Mouse (Mus musculus) MEL (cell line): ENCODE measurements at regions not wholly inside any gene's neighbourhood (a gene's known extent, or its start where the extent isn't known, plus 50 kb on each side); places are given as distances from the start of the nearest gene placed in this dataset.
A peak's percentile ranks its signal among the peaks of the same experiment; 100 is the strongest.

Experiments used
- DNase-seq: peaks from one replicate; pipeline ENCODE4 v3.0.0; 2011; ENCODE audit warnings: low read depth, low spot score
- H3K27ac ChIP-seq: 2 replicates; pipeline ENCODE4 v1.5.1; 2012; ENCODE audit warnings: low read depth, mild to moderate bottlenecking, control low read depth, low read length, moderate library complexity; ENCODE audit not compliant: control insufficient read depth
- H3K27me3 ChIP-seq, 2 experiments: fragments of 150-350 bp in 1 of 2; sonication (generic) in 1 of 2; 2 replicates each; pipeline ENCODE4 v1.6.1; 2012; ENCODE audit warnings: low read length in 2 of 2, mild to moderate bottlenecking in 2 of 2, improper control_type of control experiment in 1 of 2, moderate library complexity in 1 of 2; ENCODE audit not compliant: insufficient read depth in 2 of 2, control insufficient read depth in 1 of 2
- H3K36me3 ChIP-seq, 2 experiments: 2 replicates each; pipeline ENCODE4 v1.6.1; 2012 to 2014; ENCODE audit warnings: low read length in 2 of 2, improper control_type of control experiment in 1 of 2, inconsistent platforms in 1 of 2, mild to moderate bottlenecking in 1 of 2; ENCODE audit not compliant: insufficient read depth in 2 of 2, control insufficient read depth in 1 of 2
- H3K4me1 ChIP-seq, 2 experiments: fragments of 150-350 bp in 1 of 2; sonication (generic) in 1 of 2; 2 replicates each; pipeline ENCODE4 v1.6.1; 2012; ENCODE audit warnings: low read length in 2 of 2, improper control_type of control experiment in 1 of 2, mild to moderate bottlenecking in 1 of 2; ENCODE audit not compliant: insufficient read depth in 2 of 2, control insufficient read depth in 1 of 2
- H3K4me3 ChIP-seq, 2 experiments: fragments of 150-350 bp in 1 of 2; sonication (generic) in 1 of 2; 2 replicates each; pipeline ENCODE4 v1.5.1; 2012; ENCODE audit warnings: low read depth in 2 of 2, low read length in 2 of 2, mild to moderate bottlenecking in 2 of 2, moderate library complexity in 2 of 2, control low read depth in 1 of 2, improper control_type of control experiment in 1 of 2; ENCODE audit not compliant: control insufficient read depth in 1 of 2, insufficient read depth in 1 of 2
- H3K79me2 ChIP-seq: 2 replicates; pipeline ENCODE4 v1.6.1; 2012; ENCODE audit warnings: mild to moderate bottlenecking, low read length, moderate library complexity; ENCODE audit not compliant: control insufficient read depth, poor library complexity, insufficient read depth
- H3K9ac ChIP-seq: 2 replicates; pipeline ENCODE4 v1.6.1; 2012; ENCODE audit warnings: low read depth, mild to moderate bottlenecking, control low read depth, low read length, moderate library complexity; ENCODE audit not compliant: control insufficient read depth, poor library complexity, severe bottlenecking
- H3K9me3 ChIP-seq: fragments of 150-350 bp; sonication (generic); replicated peaks from 2 replicates; pipeline ENCODE4 v1.6.1; 2012; ENCODE audit warnings: mild to moderate bottlenecking, low read length, improper control_type of control experiment, moderate library complexity; ENCODE audit not compliant: insufficient read depth
- BHLHE40 ChIP-seq: IDR thresholded peaks from 2 replicates; pipeline ENCODE4 v1.6.1; 2012; ENCODE audit warnings: low read depth, mild to moderate bottlenecking, inconsistent platforms, low read length, improper control_type of control experiment, borderline replicate concordance
- EP300 ChIP-seq, 2 experiments: IDR thresholded peaks; 2 replicates each; pipeline ENCODE4 v1.6.1; 2011; ENCODE audit warnings: improper control_type of control experiment in 2 of 2, low read length in 2 of 2, low read depth in 1 of 2, mild to moderate bottlenecking in 1 of 2
- GABPA ChIP-seq: IDR thresholded peaks from 2 replicates; pipeline ENCODE4 v1.6.1; 2012; ENCODE audit warnings: low read depth, mild to moderate bottlenecking, inconsistent platforms, low read length, improper control_type of control experiment, moderate library complexity
- GATA1 ChIP-seq: IDR thresholded peaks from 2 replicates; pipeline ENCODE4 v1.6.1; 2011; ENCODE audit warnings: low read depth, low read length, improper control_type of control experiment
- MAFK ChIP-seq: IDR thresholded peaks from 2 replicates; pipeline ENCODE4 v1.6.1; 2011; ENCODE audit warnings: low read depth, mild to moderate bottlenecking, low read length, improper control_type of control experiment, borderline replicate concordance
- MAX ChIP-seq: IDR thresholded peaks from 2 replicates; pipeline ENCODE4 v1.6.1; 2011; ENCODE audit warnings: low read length, improper control_type of control experiment
- MAZ ChIP-seq: IDR thresholded peaks from 2 replicates; pipeline ENCODE4 v1.6.1; 2012; ENCODE audit warnings: low read depth, mild to moderate bottlenecking, inconsistent platforms, low read length, improper control_type of control experiment
- MXI1 ChIP-seq: IDR thresholded peaks from 2 replicates; pipeline ENCODE4 v1.6.1; 2011; ENCODE audit warnings: mild to moderate bottlenecking, low read depth, low read length, improper control_type of control experiment
- MYB ChIP-seq: IDR thresholded peaks from 2 replicates; pipeline ENCODE4 v1.6.1; 2011; ENCODE audit warnings: mild to moderate bottlenecking, low read depth, low read length, improper control_type of control experiment
- NRF1 ChIP-seq: IDR thresholded peaks from 2 replicates; pipeline ENCODE4 v1.6.1; 2014; ENCODE audit warnings: low read depth, mild to moderate bottlenecking, inconsistent platforms, low read length, improper control_type of control experiment, moderate library complexity; ENCODE audit not compliant: poor library complexity, insufficient read depth, severe bottlenecking
- POLR2A ChIP-seq, 2 experiments: IDR thresholded peaks; 2 replicates each; pipeline ENCODE4 v1.6.1; 2011 to 2012; ENCODE audit warnings: low read length in 2 of 2, mild to moderate bottlenecking in 2 of 2, control low read depth in 1 of 2, improper control_type of control experiment in 1 of 2, low read depth in 1 of 2, moderate library complexity in 1 of 2; ENCODE audit not compliant: control insufficient read depth in 1 of 2, insufficient read depth in 1 of 2, poor library complexity in 1 of 2
- POLR2AphosphoS5 ChIP-seq: IDR thresholded peaks from 2 replicates; pipeline ENCODE4 v1.6.1; 2012; ENCODE audit warnings: low read depth, borderline replicate concordance, mild to moderate bottlenecking, inconsistent platforms, low read length, moderate library complexity, mixed read lengths
- RAD21 ChIP-seq: IDR thresholded peaks from 2 replicates; pipeline ENCODE4 v1.6.1; 2011; ENCODE audit warnings: mild to moderate bottlenecking, low read depth, low read length, improper control_type of control experiment
- SIN3A ChIP-seq: IDR thresholded peaks from 2 replicates; pipeline ENCODE4 v1.6.1; 2012; ENCODE audit warnings: low read length, improper control_type of control experiment, inconsistent platforms
- TAL1 ChIP-seq: IDR thresholded peaks from 2 replicates; pipeline ENCODE4 v1.6.1; 2012; ENCODE audit warnings: mild to moderate bottlenecking, inconsistent platforms, low read length, moderate library complexity, mixed read lengths
- USF1 ChIP-seq: IDR thresholded peaks from 2 replicates; pipeline ENCODE4 v1.6.1; 2014; ENCODE audit warnings: low read depth, mild to moderate bottlenecking, inconsistent platforms, low read length, improper control_type of control experiment, moderate library complexity
- ZKSCAN1 ChIP-seq: IDR thresholded peaks from 2 replicates; pipeline ENCODE4 v1.6.1; 2012; ENCODE audit warnings: low read depth, mild to moderate bottlenecking, inconsistent platforms, low read length, improper control_type of control experiment, moderate library complexity
- ZMIZ1 ChIP-seq: IDR thresholded peaks from 2 replicates; pipeline ENCODE4 v1.6.1; 2012; ENCODE audit warnings: low read depth, mild to moderate bottlenecking, inconsistent platforms, low read length, improper control_type of control experiment, moderate library complexity
- ZNF384 ChIP-seq: IDR thresholded peaks from 2 replicates; pipeline ENCODE4 v1.6.1; 2012; ENCODE audit warnings: low read depth, mild to moderate bottlenecking, inconsistent platforms, low read length, improper control_type of control experiment

GRCm38 (mm10) chr17:83109792-83110440, 105.2 kb upstream of the Pkdcc start:
- H3K9me3 ChIP-seq: no peaks in the 10 kb centered on the region
- no peak overlapping the region for H3K27ac ChIP-seq
- DNase-seq: peak; percentile 10
- no peaks in the 10 kb centered on the region for H3K36me3 ChIP-seq
- no peaks in the 10 kb centered on the region for H3K79me2 ChIP-seq
- no peak overlapping the region for H3K4me3 ChIP-seq
- no peak for TF ChIP-seq USF1
- TF ChIP-seq MAX: no peak
- no peak for TF ChIP-seq NRF1
- TF ChIP-seq ZNF384: no peak
- TF ChIP-seq TAL1: no peak
- no peak for TF ChIP-seq BHLHE40
- TF ChIP-seq ZMIZ1: no peak
- no peak for TF ChIP-seq EP300 (IDR thresholded peaks at IDR 0.05; ENCODE audit: low read depth in 1 of 2, low read length in 2 of 2)
- TF ChIP-seq MAZ: no peak
- no peak for TF ChIP-seq MYB
- no peak for TF ChIP-seq POLR2A (IDR thresholded peaks at IDR 0.05; ENCODE audit: control insufficient read depth in 1 of 2, insufficient read depth in 1 of 2, low read depth in 1 of 2, low read length in 2 of 2, poor library complexity in 1 of 2)
- H3K4me1 ChIP-seq: no peaks in the 10 kb centered on the region
- H3K27me3 ChIP-seq: no peaks in the 10 kb centered on the region
- no peak overlapping the region for H3K9ac ChIP-seq

GRCm38 (mm10) chr17:83110556-83110955, 104.5 kb upstream of the Pkdcc start:
- no peak for DNase-seq
- Histone ChIP-seq H3K27me3 (no peaks in the 10 kb centered on the region), H3K4me3 (no peak overlapping the region)
- TF ChIP-seq SIN3A (no peak), RAD21 (no peak), MAFK (no peak), BHLHE40 (no peak), MXI1 (no peak), TAL1 (no peak)
- TF ChIP-seq, all 39 proteins: peak for 0
- H3K9ac ChIP-seq: no peak overlapping the region
- H3K9me3 ChIP-seq: no peaks in the 10 kb centered on the region
- H3K79me2 ChIP-seq: no peaks in the 10 kb centered on the region
- H3K36me3 ChIP-seq: no peaks in the 10 kb centered on the region
- H3K4me1 ChIP-seq: no peaks in the 10 kb centered on the region
- no peak overlapping the region for H3K27ac ChIP-seq

GRCm38 (mm10) chr17:83115146-83115545, 99.9 kb upstream of the Pkdcc start:
- no peak overlapping the region for H3K27ac ChIP-seq
- H3K4me1 ChIP-seq: no peaks in the 10 kb centered on the region
- no peak overlapping the region for H3K9ac ChIP-seq
- no peak for TF ChIP-seq ZKSCAN1
- TF ChIP-seq GABPA: no peak
- no peak for TF ChIP-seq GATA1
- TF ChIP-seq POLR2AphosphoS5: no peak
- DNase-seq: no peak
- H3K4me3 ChIP-seq: no peak overlapping the region
- no peaks in the 10 kb centered on the region for H3K79me2 ChIP-seq
- H3K9me3 ChIP-seq: no peaks in the 10 kb centered on the region
- no peaks in the 10 kb centered on the region for H3K36me3 ChIP-seq
- H3K27me3 ChIP-seq: no peaks in the 10 kb centered on the region
